Mouse (Mus musculus) forebrain, embryonic 11.5 days (tissue): ENCODE results near the gene 9230104L09Rik. TPM values are rescaled to one million over a fixed set of nuclear protein-coding genes. Genes with fewer than 3 reads are reported as not detected.

ENCODE experiments used
- ATAC-seq: fragments of 200-750 bp; cut with Nextera tagmentation; replicated peaks from 2 replicates; pipeline ENCODE4 v1.8.0; 2017; ENCODE audit warnings: moderate TSS enrichment; ENCODE audit not compliant: low FRiP score
- DNase-seq: peaks from one replicate; pipeline ENCODE4 v3.0.0-alpha.2; 2017; ENCODE audit warnings: low spot score
- H3K27ac ChIP-seq: fragments of 300-500 bp; sonication (generic); 2 replicates; pipeline ENCODE4 v1.5.1; 2014; ENCODE audit warnings: low read depth, low read length
- H3K27me3 ChIP-seq: fragments of 300-500 bp; sonication (generic); 2 replicates; pipeline ENCODE4 v1.6.1; 2014; ENCODE audit warnings: mild to moderate bottlenecking, low read length, mixed read lengths; ENCODE audit not compliant: control insufficient read depth, insufficient read depth
- H3K36me3 ChIP-seq: fragments of 300-500 bp; sonication (generic); 2 replicates; pipeline ENCODE4 v1.6.1; 2014; ENCODE audit warnings: mild to moderate bottlenecking, low read length, moderate library complexity, mixed read lengths; ENCODE audit not compliant: control insufficient read depth, insufficient read depth
- H3K4me1 ChIP-seq: fragments of 300-500 bp; sonication (generic); replicated peaks from 2 replicates; pipeline ENCODE4 v1.6.1; 2014; ENCODE audit warnings: low read length, mixed read lengths; ENCODE audit not compliant: control insufficient read depth, insufficient read depth
- H3K4me2 ChIP-seq: fragments of 300-500 bp; sonication (generic); 2 replicates; pipeline ENCODE4 v1.6.1; 2014; ENCODE audit warnings: low read depth, mild to moderate bottlenecking, low read length, moderate library complexity, mixed read lengths; ENCODE audit not compliant: severe bottlenecking
- H3K4me3 ChIP-seq: fragments of 300-500 bp; sonication (generic); 2 replicates; pipeline ENCODE4 v1.5.1; 2014; ENCODE audit warnings: low read depth, low read length
- H3K9ac ChIP-seq: fragments of 300-500 bp; sonication (generic); 2 replicates; pipeline ENCODE4 v1.6.1; 2014; ENCODE audit warnings: low read length
- H3K9me3 ChIP-seq: fragments of 300-500 bp; sonication (generic); 2 replicates; pipeline ENCODE4 v1.6.1; 2016; ENCODE audit warnings: low read length, mixed read lengths; ENCODE audit not compliant: control insufficient read depth
- WGBS: fragments of 180-500 bp; shearing (Covaris S2); extraction: QIAGEN DNeasy Blood & Tissue Kit; methylation state at CpG from one replicate; pipeline ENCODE4 v1.1.7; 2014; 5-methylcytosine and 5-hydroxymethylcytosine counted together
- polyA plus RNA-seq: library from polyadenylated mRNA; unstranded; fragments of >200 nt; fragmentation: Nextera tagmentation; extraction: Ambion mirVana; gene quantifications from 2 replicates; pipeline ENCODE4 v1.2.1, GENCODE M21; 2014

Gene 9230104L09Rik
- polyA plus RNA-seq, 1 experiment from 2014 or later: not detected

GRCm38 (mm10) chr2:148838075-148838777 is 26.6 kb downstream of the 9230104L09Rik start:
- H3K9ac ChIP-seq: no peak overlapping the region
- H3K27ac ChIP-seq: no peak overlapping the region
- no peaks in the 10 kb centered on the region for H3K27me3 ChIP-seq
- no peak overlapping the region for H3K4me3 ChIP-seq
- no peak overlapping the region for H3K4me2 ChIP-seq
- no peaks in the 10 kb centered on the region for H3K4me1 ChIP-seq
- H3K36me3 ChIP-seq: no peaks in the 10 kb centered on the region
- DNase-seq (no peak), ATAC-seq (no peak)
- H3K9me3 ChIP-seq: no peaks in the 10 kb centered on the region
- 84% methylated on average over 5 of the region's 5 CpGs for WGBS

GRCm38 (mm10) chr2:148834912-148835311 is 29.9 kb downstream of the 9230104L09Rik start, which contains the start of gene Cst9:
Gene Cst9 (plus strand): TSS chr2:148835147.
- H3K4me2 ChIP-seq: no peak within 1 kb of the TSS
- no peaks in the 10 kb centered on the region for H3K4me1 ChIP-seq
- 80% methylated on average over 4 of the region's 4 CpGs for WGBS
- ATAC-seq: no peak
- H3K27me3 ChIP-seq: no peaks in the 10 kb centered on the region
- H3K9me3 ChIP-seq: no peaks in the 10 kb centered on the region
- H3K36me3 ChIP-seq: no peaks in the 10 kb centered on the region
- no peak within 1 kb of the TSS for H3K27ac ChIP-seq
- no peak for DNase-seq
- H3K4me3 ChIP-seq: no peak within 1 kb of the TSS
- no peak within 1 kb of the TSS for H3K9ac ChIP-seq

GRCm38 (mm10) chr2:148825986-148826385 is 38.9 kb downstream of the 9230104L09Rik start:
- ATAC-seq (no peak), DNase-seq (no peak)
- Histone ChIP-seq H3K27me3 (no peaks in the 10 kb centered on the region), H3K9ac (no peak overlapping the region), H3K27ac (no peak overlapping the region), H3K4me2 (no peak overlapping the region), H3K4me1 (no peaks in the 10 kb centered on the region), H3K9me3 (no peaks in the 10 kb centered on the region), H3K36me3 (no peaks in the 10 kb centered on the region), H3K4me3 (no peak overlapping the region)
- WGBS: 87% methylated on average over 1 of the region's 1 CpGs

GRCm38 (mm10) chr2:148819909-148820308 is 44.9 kb downstream of the 9230104L09Rik start, which contains the start of gene Cst13:
Gene Cst13 (plus strand): TSS chr2:148820081.
- Histone ChIP-seq H3K27ac (no peak within 1 kb of the TSS), H3K27me3 (no peaks in the 10 kb centered on the region), H3K4me2 (no peak within 1 kb of the TSS), H3K9ac (no peak within 1 kb of the TSS), H3K36me3 (no peaks in the 10 kb centered on the region), H3K4me1 (no peaks in the 10 kb centered on the region), H3K9me3 (no peaks in the 10 kb centered on the region), H3K4me3 (no peak within 1 kb of the TSS)
- ATAC-seq (no peak), DNase-seq (no peak)

GRCm38 (mm10) chr2:148806696-148807095 is 58.1 kb downstream of the 9230104L09Rik start:
- no peaks in the 10 kb centered on the region for H3K27me3 ChIP-seq

GRCm38 (mm10) chr2:148801491-148801921 is 63.3 kb downstream of the 9230104L09Rik start:
- no peaks in the 10 kb centered on the region for H3K4me1 ChIP-seq
- ATAC-seq (no peak), DNase-seq (no peak)
- H3K4me3 ChIP-seq: no peak overlapping the region
- H3K27me3 ChIP-seq: no peaks in the 10 kb centered on the region
- H3K27ac ChIP-seq: no peak overlapping the region
- no peaks in the 10 kb centered on the region for H3K9me3 ChIP-seq
- WGBS: 69% methylated on average over 3 of the region's 3 CpGs
- no peaks in the 10 kb centered on the region for H3K36me3 ChIP-seq
- H3K9ac ChIP-seq: no peak overlapping the region
- H3K4me2 ChIP-seq: no peak overlapping the region

More at GRCm38 (mm10) chr2:148806696-148807095, 58.1 kb downstream of the 9230104L09Rik start:
- Histone ChIP-seq H3K4me2 (no peak overlapping the region), H3K9ac (no peak overlapping the region), H3K36me3 (no peaks in the 10 kb centered on the region), H3K4me1 (no peaks in the 10 kb centered on the region), H3K27ac (no peak overlapping the region), H3K4me3 (no peak overlapping the region), H3K9me3 (no peaks in the 10 kb centered on the region)
- ATAC-seq (no peak), DNase-seq (no peak)
- 87% methylated on average over 6 of the region's 6 CpGs for WGBS

GRCm38 (mm10) chr2:148798485-148798884 is 66.4 kb downstream of the 9230104L09Rik start, which contains the start of gene Cst8:
Gene Cst8 (plus strand): TSS chr2:148798785.
- Histone ChIP-seq H3K4me2 (no peak within 1 kb of the TSS), H3K9ac (no peak within 1 kb of the TSS), H3K36me3 (no peaks in the 10 kb centered on the region), H3K4me1 (no peaks in the 10 kb centered on the region), H3K9me3 (no peaks in the 10 kb centered on the region), H3K27me3 (no peaks in the 10 kb centered on the region), H3K4me3 (no peak within 1 kb of the TSS), H3K27ac (no peak within 1 kb of the TSS)
- 86% methylated on average over 1 of the region's 1 CpGs for WGBS
- no peak for ATAC-seq
- no peak for DNase-seq
